Mouse (Mus musculus) testis, postnatal 14 days (tissue): ENCODE data around the gene Ctnna2.

ENCODE experiments used
- DNase-seq: peaks from one replicate; pipeline ENCODE4 v3.0.0; 2021; ENCODE audit warnings: low spot score

Ctnna2 gene

DNA sequence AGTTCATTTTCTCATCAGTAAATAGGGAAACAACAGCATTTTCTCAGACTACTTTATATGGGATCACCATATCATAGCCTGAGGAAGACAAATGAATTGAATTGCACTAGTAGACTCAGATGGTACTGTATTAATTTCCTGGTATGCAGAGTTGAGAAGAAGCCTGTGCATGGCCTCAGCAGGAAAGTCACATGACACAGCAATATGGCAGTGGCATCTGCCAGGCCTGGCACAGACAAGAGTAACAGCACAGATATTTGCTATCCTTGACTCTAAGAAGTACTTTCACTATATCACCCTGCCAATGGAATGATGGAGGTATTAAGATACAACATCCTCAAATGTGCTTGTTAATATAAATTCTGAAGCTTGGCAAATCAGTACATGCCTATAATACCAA, 553.8 kb downstream of the Ctnna2 start:
- DNase-seq: no peak

DNA sequence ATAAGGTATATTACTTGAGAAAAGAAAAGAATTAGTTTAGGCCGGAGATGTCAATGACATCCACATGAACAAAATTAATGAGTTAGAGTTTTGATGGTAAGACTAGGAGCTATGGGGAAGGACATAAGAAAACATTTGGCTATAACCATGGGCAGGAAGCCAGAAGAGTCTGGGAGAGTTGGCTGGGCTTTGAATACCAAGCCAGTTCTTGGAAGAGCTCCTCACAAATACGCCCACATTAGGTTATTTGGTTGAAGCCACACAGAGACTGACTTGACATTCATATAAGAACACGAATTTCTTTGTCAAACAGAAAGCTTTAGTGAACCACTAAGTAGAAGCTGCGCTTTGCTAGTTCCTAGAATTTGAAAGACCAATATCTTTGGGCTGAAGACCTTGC, 554.7 kb downstream of the Ctnna2 start:
- DNase-seq: no peak

DNA sequence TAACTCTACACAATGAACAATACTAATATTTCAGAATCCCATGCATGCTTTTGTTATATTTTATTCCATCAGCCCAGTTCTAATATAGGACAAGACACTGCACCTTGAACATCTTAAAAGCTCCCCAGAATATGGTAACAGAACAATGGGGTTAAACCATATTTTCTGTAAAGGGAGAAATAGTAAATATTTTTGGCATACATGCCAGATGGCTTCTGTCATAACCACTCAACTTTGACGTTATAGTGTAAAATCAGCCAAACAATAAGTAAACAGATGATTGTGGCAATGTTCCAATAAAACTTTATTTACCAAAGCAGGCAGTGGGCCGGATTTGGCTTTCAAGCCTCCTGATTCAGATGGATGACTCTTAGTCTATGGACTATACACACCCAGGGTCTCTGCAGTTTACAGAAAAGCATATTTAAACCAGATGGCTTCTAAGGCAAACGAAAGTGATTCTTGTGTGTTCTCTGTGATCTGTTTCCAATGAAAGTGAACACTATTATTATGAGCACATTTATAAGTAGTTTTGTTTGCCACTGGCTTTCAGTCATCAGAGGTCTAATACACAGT, 557.8 kb downstream of the Ctnna2 start:
- no peak for DNase-seq

DNA sequence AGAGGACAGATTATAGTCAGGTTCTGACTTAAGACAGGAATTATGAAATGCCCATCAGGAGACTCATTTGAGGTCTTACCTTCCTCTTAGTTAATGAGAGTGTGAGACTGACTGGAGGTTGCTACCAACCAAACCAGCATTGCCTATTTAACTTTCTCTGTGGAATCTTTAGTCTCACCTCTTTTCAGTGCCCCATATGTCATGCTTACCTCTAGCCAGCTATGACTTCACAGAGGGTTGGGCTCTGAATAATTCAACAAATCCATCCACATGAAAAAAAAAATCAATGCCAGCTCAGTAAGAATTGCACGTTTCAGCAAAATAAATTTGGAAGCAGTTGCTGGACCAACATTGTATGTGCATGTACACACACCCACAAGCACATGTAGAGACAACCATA, 562.5 kb downstream of the Ctnna2 start:
- DNase-seq: no peak

DNA sequence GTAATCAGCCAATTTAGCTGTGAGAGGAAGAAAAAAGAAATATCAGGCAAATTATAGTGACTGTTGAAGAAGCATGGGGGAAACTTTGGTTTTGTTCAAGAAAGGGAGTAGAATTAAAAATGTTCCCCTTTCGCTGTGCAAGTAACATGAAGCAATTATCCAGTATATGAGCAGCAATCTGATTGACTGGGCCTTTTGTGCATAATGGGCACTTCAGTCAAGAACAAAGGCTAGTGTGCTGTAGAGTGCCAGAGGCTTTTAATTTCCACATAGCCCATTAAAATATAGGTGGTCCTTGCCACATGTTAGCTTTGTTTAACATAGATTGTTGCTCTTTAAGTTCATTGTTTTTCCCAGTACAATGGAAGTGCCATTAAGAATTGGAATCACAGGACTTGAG, 566.0 kb downstream of the Ctnna2 start:
- no peak for DNase-seq

GRCm38 (mm10) chr6:77408481-77408880, 571.0 kb downstream of the Ctnna2 start:
- DNase-seq: no peak

- no peak for DNase-seq
Measured at GRCm38 (mm10) chr6:77400751-77401150, 578.7 kb downstream of the Ctnna2 start.

- no peak for DNase-seq
Measured at GRCm38 (mm10) chr6:77391663-77392062, 587.8 kb downstream of the Ctnna2 start.

GRCm38 (mm10) chr6:77381309-77381708, 598.2 kb downstream of the Ctnna2 start:
- no peak for DNase-seq

DNA sequence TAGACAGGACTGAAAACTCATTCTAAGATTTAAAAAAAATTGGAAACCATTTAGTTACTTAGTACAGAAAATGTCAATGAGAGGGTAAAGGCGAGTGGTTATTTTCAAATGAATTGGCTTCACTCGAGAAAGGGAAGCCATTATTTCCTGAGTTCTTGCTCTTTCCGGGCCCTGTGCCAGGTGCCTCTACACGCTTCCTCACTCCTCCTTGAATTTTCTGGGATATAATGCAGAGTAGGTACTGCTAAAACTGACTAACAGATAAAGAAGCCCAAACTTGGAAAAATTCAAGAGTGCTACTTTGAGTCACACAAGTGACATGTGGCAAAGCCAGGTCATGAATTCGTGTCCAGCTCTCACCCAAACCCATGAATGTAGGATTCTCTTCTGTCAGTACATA, 606.4 kb downstream of the Ctnna2 start:
- no peak for DNase-seq

DNA sequence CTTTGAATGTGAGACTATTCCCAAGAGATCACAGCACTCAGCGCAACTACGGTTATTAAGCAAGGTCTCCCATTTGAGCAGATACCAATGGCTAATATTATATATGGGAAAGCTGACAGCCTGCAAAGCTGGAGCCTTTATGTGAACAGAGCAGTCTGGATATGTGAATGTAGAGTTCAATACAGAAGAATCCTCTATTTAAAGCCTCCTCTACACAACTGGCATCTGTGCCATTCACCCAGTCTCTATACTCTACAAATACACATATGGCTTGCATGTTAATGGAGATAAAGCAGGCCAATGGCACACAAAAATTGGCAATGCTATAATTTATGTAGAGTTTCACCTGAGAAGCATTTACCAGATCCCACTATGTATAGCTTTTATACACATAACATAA, 608.4 kb downstream of the Ctnna2 start:
- no peak for DNase-seq

- no peak for DNase-seq
Measured at GRCm38 (mm10) chr6:77358471-77358837, 621.0 kb downstream of the Ctnna2 start.

- DNase-seq: no peak
Measured at GRCm38 (mm10) chr6:77357748-77358470, 621.6 kb downstream of the Ctnna2 start.

DNA sequence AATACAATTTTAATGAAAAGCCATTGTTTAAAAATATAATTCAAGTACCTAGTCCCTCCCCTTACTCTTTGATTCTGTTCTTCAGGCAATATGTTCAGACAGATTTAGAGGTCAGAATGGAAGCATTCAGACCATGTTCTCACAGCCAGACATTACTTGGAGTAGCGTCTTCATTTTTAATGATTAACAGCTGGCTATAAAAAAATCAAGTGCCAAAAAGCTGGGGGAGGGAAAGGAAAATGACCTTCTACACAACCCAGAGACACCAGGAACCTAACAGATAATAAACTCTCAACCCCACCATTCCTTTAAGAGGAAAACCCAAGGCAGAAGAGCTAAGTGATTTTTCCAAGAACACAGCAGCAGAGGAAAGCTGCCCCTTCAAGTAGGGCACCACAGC, 624.7 kb downstream of the Ctnna2 start:
- DNase-seq: no peak

DNA sequence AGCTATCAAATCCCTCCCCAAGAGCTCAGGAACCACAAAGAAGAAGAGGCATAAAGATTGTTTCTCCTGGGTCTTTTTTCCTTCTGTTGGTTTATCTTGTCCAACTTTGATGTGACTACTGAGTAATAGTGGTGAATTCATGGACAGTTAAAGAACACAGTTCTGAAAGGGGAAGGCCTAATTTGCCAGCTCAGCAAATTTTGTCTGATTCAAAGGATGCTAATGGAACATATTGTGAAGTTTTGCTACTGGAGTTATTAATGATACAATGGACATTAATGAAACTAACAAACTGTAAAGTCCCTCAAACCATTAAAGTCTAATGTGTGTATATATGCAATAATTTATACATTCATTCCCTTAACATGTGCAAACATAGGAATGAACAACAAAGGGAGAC, 635.7 kb downstream of the Ctnna2 start:
- no peak for DNase-seq

DNA sequence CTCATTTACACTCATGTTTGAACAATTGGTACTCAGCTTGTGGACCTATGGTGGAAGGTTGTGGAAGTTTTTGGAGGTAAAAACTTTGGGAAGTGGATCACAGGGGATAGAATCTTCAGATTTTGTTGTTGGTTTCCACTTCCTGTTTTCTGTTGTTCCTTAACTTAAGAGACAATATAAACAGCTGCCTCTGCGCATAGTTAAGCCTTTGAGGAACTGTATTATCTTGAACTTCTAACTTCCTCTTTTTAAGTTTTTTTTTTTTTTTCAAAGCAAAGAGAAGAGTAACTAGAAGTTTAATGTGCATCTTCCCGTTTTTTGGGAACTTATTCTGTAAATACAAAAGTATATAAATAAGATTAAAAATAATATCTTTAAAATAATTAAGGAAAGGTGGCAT, 644.0 kb downstream of the Ctnna2 start:
- DNase-seq: no peak

GRCm38 (mm10) chr6:77324748-77325147, 654.8 kb downstream of the Ctnna2 start:
- no peak for DNase-seq

DNA sequence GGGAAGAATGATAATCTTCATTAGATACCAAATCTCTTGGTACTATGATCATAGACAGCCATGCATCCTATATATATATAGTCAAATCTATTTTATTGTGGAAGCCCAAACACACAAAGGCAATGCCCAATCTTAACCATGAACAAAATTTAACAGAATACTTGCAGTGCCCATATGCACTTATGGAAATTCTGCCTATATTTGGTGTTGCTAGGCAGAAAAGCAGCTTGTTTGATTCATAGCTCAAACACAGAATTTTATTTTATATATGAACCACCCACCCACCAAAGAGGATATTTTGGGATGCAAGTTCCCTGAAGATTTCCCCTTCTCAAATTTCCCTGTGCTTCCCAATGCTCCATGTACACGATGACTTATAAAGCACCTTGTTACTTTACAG, 655.2 kb downstream of the Ctnna2 start:
- no peak for DNase-seq

DNA sequence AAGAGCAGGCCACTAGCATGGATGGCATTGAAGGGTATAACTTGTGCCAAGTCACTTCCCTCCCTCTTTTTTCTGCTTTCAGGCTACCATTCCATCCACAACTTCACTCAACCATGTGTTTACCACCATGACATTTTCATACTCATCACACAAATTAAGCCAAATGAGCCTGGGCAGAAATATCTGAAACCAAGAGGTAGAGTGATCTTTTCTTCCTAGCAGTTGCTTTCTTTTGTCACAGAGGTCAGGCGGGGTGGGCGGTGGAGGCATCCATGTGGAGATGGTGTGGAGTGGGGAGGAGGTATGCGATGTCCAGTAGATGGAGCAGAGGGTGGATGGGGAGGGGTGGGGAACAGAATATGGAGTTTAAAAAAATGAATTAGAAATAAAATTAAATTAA, 672.7 kb downstream of the Ctnna2 start:
- DNase-seq: no peak

- DNase-seq: no peak
Measured at GRCm38 (mm10) chr6:77301305-77301704, 678.2 kb downstream of the Ctnna2 start.

DNA sequence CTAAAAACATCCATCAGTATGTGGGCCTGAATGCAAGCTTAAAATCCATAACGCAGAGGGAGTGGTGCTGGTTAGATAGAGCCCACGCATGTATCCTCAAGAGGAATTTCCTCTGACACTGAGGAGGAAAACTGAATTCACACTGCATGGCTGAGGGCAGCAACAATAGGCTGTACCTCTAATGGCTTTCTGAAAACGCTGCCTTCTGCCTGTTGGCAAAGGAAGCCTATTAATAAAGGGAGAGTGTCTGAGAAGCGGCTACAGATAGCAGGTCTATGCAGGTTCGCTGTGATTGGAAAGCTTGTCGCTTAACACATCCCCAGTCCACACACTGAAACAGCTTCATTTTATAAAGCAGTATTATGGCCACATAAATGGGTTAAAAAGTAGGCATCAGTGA, 688.1 kb downstream of the Ctnna2 start:
- DNase-seq: no peak

DNA sequence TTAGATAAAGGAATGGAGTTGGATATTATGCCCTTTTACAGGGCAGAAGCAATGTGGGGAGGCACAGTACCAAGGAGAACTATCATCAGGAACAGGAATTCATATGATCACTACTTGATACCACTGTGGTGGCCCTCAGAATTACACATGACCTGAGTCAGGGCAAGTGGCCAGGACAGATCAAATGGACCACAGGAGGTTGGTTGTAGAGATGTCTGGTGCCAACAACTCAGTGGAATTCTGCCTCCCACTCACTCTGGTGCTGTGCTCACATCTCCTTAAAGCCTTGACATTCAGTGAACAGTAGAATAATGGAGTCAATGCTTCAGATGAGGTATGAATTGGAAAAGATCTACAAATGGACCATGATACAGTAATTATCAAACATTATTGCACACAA, 691.1 kb downstream of the Ctnna2 start:
- DNase-seq: no peak

- DNase-seq: no peak
Measured at GRCm38 (mm10) chr6:77286317-77286716, 693.2 kb downstream of the Ctnna2 start.

DNA sequence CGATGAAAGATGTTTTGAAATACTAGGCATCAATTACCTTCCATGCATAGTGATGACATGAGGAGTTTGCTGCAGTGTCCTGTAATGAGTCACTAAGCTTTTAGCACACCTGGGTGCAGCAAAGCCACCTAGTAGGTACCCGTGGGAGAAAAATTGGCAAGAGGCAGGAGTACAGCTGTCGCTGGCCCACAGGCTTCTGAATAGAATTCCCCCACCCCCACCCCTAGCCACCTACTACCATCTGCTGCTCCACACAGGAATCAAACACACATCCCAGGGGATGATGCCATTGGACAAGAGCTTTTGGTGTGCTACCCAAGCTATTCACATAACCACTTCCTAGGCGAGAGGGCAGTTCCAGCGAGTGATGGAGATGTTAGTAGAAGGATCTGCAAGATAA, 700.7 kb downstream of the Ctnna2 start:
- DNase-seq: no peak
